Mouse (Mus musculus): Measurements from ENCODE around the gene Slc27a2.

DNA sequence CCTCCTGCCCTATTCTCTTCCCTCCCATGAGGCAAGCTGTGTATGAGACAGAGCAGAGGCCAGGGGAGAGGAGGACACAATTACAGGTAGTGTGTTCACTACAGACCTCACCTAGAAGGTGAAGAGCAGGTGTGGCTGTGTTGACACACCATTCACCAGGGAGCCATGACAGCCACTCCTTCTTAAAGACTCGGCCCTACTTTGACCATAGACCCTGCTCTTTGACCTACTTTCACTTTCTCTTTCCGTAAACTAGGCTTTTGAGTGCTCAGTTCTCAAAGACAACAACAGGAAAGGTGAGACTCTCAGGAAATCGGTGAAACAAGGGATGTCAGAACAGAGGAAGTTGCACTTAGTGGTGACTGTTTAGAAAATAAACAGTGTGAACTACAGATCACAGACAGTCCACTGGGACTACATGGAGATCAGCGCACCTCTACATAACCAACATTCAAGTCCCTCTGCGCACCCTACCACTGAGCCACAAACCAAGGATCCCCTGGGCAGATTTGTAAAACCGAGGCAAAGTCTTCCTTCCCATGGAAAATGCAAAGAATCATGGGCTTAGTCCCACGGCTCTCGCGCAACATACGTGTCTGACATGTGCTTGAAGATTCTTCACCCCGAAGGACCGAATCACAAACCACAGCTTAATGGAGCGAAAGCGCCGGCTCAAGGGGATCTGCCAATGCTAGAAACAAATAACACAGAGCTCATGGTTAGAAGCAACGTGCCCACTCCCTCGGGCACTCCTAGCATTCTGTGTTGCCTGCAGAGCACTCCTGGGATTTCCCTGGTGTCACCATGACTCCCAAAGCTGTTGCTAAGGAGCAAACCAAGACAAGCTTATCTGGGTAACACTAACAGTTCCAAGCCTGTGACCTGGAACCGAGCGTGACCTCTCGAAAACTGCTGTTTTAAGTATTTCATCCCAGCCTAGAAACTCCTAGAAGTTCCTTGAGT is 45.4 kb downstream of the Slc27a2 start:
- no peak for TF ChIP-seq CTCF (IDR thresholded peaks at IDR 0.05; ENCODE audit: borderline replicate concordance, extremely low read depth, insufficient read depth, insufficient read length)
- no peak for TF ChIP-seq POLR2A (IDR thresholded peaks at IDR 0.05; ENCODE audit: borderline replicate concordance, extremely low read depth, insufficient read depth, insufficient read length, poor library complexity, severe bottlenecking)
